Mouse (Mus musculus) ES-E14 (cell line): ENCODE measurements around the gene Gm609.

Experiments used
- CHD2 ChIP-seq: IDR thresholded peaks from 2 replicates; pipeline ENCODE4 v1.6.1; 2014; ENCODE audit warnings: mild to moderate bottlenecking, low read depth, low read length, inconsistent platforms
- HCFC1 ChIP-seq: IDR thresholded peaks from 2 replicates; pipeline ENCODE4 v1.6.1; 2012; ENCODE audit warnings: low read length, inconsistent platforms, borderline replicate concordance; ENCODE audit not compliant: insufficient read depth
- ZC3H11A ChIP-seq: IDR thresholded peaks from 2 replicates; pipeline ENCODE4 v1.6.1; 2012; ENCODE audit warnings: low read depth, mild to moderate bottlenecking, inconsistent platforms, low read length, borderline replicate concordance

DNA sequence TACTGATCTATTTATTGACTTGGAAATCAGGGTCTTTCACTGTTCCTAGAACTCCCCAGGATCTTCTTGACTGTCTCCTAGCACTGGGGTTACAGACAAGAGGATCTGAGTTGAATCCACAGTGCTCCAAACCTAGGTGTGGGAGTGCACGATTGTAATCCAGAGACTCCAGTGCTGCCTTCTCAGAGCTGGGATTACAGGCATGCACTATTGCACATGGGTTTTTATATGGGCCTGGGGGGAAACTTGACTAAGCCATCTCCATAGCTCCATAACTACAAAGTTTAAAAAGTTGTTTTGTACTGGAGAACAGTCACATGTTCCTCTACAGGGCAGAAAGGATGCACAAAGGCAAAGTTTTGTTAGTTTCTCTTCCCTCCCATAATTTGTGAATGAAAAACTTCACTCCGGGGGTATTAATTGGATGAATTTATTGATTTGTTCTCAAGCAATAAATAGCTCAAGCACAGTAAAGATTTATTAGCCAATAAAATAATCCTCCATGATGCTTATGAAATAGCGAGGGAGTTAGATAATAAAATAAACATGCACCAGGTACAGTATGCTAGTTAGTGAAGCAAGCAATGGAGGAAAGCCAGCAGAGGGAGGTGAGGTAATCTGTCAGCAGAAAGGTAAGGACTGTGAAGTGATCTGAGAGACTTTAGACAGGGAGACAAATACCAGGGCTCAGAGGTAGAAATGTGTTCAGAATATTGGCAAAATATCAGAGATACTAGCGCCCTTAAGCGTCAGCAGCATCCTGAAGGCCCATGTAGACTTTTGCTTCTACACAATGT is 114.4 kb downstream of the Gm609 start:
- TF ChIP-seq CHD2 (no peak), ZC3H11A (no peak), HCFC1 (no peak)
